21 mouse cellular contexts compared by ENCODE assay signal in the genomic region with DNA sequence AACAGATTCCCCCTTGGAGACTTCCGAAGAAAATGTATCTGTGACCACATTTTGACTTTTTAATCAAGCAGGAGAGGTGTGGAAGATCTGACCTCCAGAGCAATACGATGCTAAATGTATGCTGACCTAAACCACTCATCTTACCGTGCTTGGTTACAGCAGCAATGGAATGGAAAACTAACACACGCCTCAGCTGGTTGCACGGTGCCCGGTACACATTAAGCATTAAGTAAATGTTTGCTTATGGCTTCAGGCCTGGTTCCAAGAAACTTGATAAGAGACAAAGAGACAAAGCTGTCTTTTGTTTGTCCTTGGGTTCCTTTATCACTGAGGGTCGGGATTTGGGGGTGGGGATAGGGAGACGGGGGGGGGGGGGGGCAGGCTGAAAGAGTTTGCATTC. TPM values are rescaled to one million over a fixed set of nuclear protein-coding genes. Genes with fewer than 3 reads are reported as not detected.
DNase-seq lines count a peak whose midpoint lies in the region; ATAC-seq and TF ChIP-seq lines count a peak whose summit lies in the region.
"Had no signal": no experiment of that assay in that cellular context is flagged by ENCODE, and none has a peak within 500 bp of the region (broad histone marks: within the 10 kb centered on the region; RNA-seq: fewer than 3 reads in every experiment).

No protein-coding gene starts in this region.

- no peak overlapping the region for H3K4me2 ChIP-seq in lung, embryonic 14.5 days
- no peak overlapping the region for H3K4me2 ChIP-seq in intestine, embryonic 16.5 days (ENCODE audit: low read depth, low read length)
- H3K4me2 ChIP-seq in stomach, embryonic 16.5 days (ENCODE audit: low read depth, low read length) = no peak overlapping the region
- H3K4me2 ChIP-seq: embryonic facial prominence, embryonic 15.5 days; heart, embryonic 13.5 days; hindbrain, embryonic 13.5 days had no signal

- peak; percentile 65 for ATAC-seq in lung, embryonic 14.5 days (ENCODE audit: insufficient read depth)
- ATAC-seq in intestine, embryonic 16.5 days = peak; percentile 84
- ATAC-seq in stomach, embryonic 16.5 days (ENCODE audit: insufficient read depth, low FRiP score) = peak; percentile 87
- ATAC-seq: forebrain, postnatal 0 days; inflammation-experienced regulatory T-cells, adult 6 months had no signal

- 56% methylated on average over 8 of the region's 8 CpGs for WGBS in lung, embryonic 14.5 days
- WGBS in lung, adult 2 months = 51% methylated on average over 8 of the region's 8 CpGs
- 52% methylated on average over 8 of the region's 8 CpGs for WGBS in intestine, embryonic 16.5 days
- WGBS in stomach, embryonic 16.5 days = 40% methylated on average over 8 of the region's 8 CpGs

- H3K9me3 ChIP-seq in lung, embryonic 14.5 days (ENCODE audit: low read depth, low read length) = no peaks in the 10 kb centered on the region
- H3K9me3 ChIP-seq in intestine, embryonic 16.5 days (ENCODE audit: control insufficient read depth, low read length) = no peaks in the 10 kb centered on the region
- H3K9me3 ChIP-seq in stomach, embryonic 16.5 days (replicated peaks; ENCODE audit: control insufficient read depth, low read length) = no peaks in the 10 kb centered on the region
- H3K9me3 ChIP-seq: embryonic facial prominence, embryonic 15.5 days; heart, embryonic 13.5 days; hindbrain, embryonic 13.5 days had no signal

- no peaks in the 10 kb centered on the region for H3K36me3 ChIP-seq in lung, embryonic 14.5 days (ENCODE audit: insufficient read depth)
- H3K36me3 ChIP-seq in intestine, embryonic 16.5 days (ENCODE audit: control insufficient read depth, insufficient read depth, low read length) = no peaks in the 10 kb centered on the region
- no peaks in the 10 kb centered on the region for H3K36me3 ChIP-seq in stomach, embryonic 16.5 days (ENCODE audit: control insufficient read depth, insufficient read depth, low read length)
- H3K36me3 ChIP-seq: embryonic facial prominence, embryonic 15.5 days; heart, embryonic 13.5 days; hindbrain, embryonic 13.5 days had no signal

- no peak for TF ChIP-seq CTCF in lung, embryonic 14.5 days (IDR thresholded peaks at IDR 0.05; ENCODE audit: low read depth)
- no peak for TF ChIP-seq CTCF in lung, adult 2 months (IDR thresholded peaks at IDR 0.05; ENCODE audit: insufficient read depth, low read length)

- no peak overlapping the region for H3K9ac ChIP-seq in lung, embryonic 14.5 days
- H3K9ac ChIP-seq in intestine, embryonic 16.5 days (ENCODE audit: low read depth, low read length) = no peak overlapping the region
- no peak overlapping the region for H3K9ac ChIP-seq in stomach, embryonic 16.5 days (ENCODE audit: low read length)
- H3K9ac ChIP-seq: embryonic facial prominence, embryonic 15.5 days; forebrain, postnatal 0 days; heart, embryonic 13.5 days; hindbrain, embryonic 13.5 days had no signal

- no peak for TF ChIP-seq POLR2A in lung, adult 2 months (IDR thresholded peaks at IDR 0.05; ENCODE audit: borderline replicate concordance, extremely low read depth, low read depth, low read length)

- H3K27ac ChIP-seq in lung, embryonic 14.5 days (ENCODE audit: low read depth) = no peak overlapping the region
- H3K27ac ChIP-seq in intestine, embryonic 16.5 days (ENCODE audit: low read length) = no peak overlapping the region
- no peak overlapping the region for H3K27ac ChIP-seq in stomach, embryonic 16.5 days (ENCODE audit: low read length)
- H3K27ac ChIP-seq: embryonic facial prominence, embryonic 15.5 days; heart, embryonic 13.5 days; hindbrain, embryonic 13.5 days had no signal

- no peaks in the 10 kb centered on the region for H3K27me3 ChIP-seq in lung, embryonic 14.5 days (ENCODE audit: insufficient read depth, low read length)
- H3K27me3 ChIP-seq in intestine, embryonic 16.5 days (replicated peaks; ENCODE audit: control insufficient read depth, insufficient read depth, low read length) = no peaks in the 10 kb centered on the region
- no peaks in the 10 kb centered on the region for H3K27me3 ChIP-seq in stomach, embryonic 16.5 days (ENCODE audit: control insufficient read depth, insufficient read depth, low read length)
- H3K27me3 ChIP-seq: embryonic facial prominence, embryonic 15.5 days; heart, embryonic 13.5 days; hindbrain, embryonic 13.5 days had no signal

- no peak overlapping the region for H3K4me3 ChIP-seq in lung, embryonic 14.5 days (ENCODE audit: low read depth, low read length)
- no peak overlapping the region for H3K4me3 ChIP-seq in lung, adult 2 months (replicated peaks; ENCODE audit: extremely low read depth, low read depth, low read length)
- no peak overlapping the region for H3K4me3 ChIP-seq in intestine, embryonic 16.5 days (ENCODE audit: low read length)
- no peak overlapping the region for H3K4me3 ChIP-seq in stomach, embryonic 16.5 days (replicated peaks; ENCODE audit: low read length)
- H3K4me3 ChIP-seq: embryonic facial prominence, embryonic 15.5 days; heart, embryonic 13.5 days; hindbrain, embryonic 13.5 days had no signal

- H3K4me1 ChIP-seq in lung, embryonic 14.5 days (ENCODE audit: insufficient read depth) = no peaks in the 10 kb centered on the region
- no peaks in the 10 kb centered on the region for H3K4me1 ChIP-seq in lung, adult 2 months (ENCODE audit: control insufficient read depth, insufficient read depth, low read length)
- H3K4me1 ChIP-seq in intestine, embryonic 16.5 days (ENCODE audit: control insufficient read depth, insufficient read depth, low read length) = 0 out of 2 replicates have a peak, but pooled peaks cover 4% of the 10 kb centered on the region
- H3K4me1 ChIP-seq in stomach, embryonic 16.5 days (ENCODE audit: control insufficient read depth, insufficient read depth, low read length) = peaks cover 7% of the 10 kb centered on the region
- H3K4me1 ChIP-seq: embryonic facial prominence, embryonic 15.5 days; hindbrain, embryonic 13.5 days had no signal

- DNase-seq in kidney, adult 9 months = peak; percentile 14
- DNase-seq in kidney, adult 18-20 months = no peak
- peak; percentile 71 for DNase-seq in lung, embryonic 14.5 days
- no peak for DNase-seq in lung, adult 2 months
- no peak for DNase-seq in cerebellum, adult 11-12 months
- DNase-seq: adrenal gland, postnatal 25 days; B cell, adult 2 months; cerebellum, adult 11 months; cerebellum, postnatal 14 days; forebrain, postnatal 0 days; gastrocnemius, postnatal 36 days; left cerebral cortex, postnatal 4 days; retina, postnatal 1 day; thymus, postnatal 4 days had no signal

RNA-seq across cellular contexts. Expression of a gene that starts 3.0 kb away (rescaled TPM):
- polyA plus RNA-seq in lung, embryonic 14.5 days (2014; fragmentation: Nextera tagmentation; extraction: Ambion mirVana) = 0.82 and 1.4 TPM in 2 replicates
- polyA plus RNA-seq in lung, adult 2 months (2012; rRNA removed) = 0.03 TPM in 1 of 2 replicates, not detected in the other
- polyA plus RNA-seq in intestine, embryonic 16.5 days (2015; fragmentation: Nextera tagmentation; extraction: Ambion mirVana) = 11.5 and 13.1 TPM in 2 replicates
- 24.9 and 27.8 TPM in 2 replicates for polyA plus RNA-seq in stomach, embryonic 16.5 days (2015; fragmentation: Nextera tagmentation; extraction: Ambion mirVana)
- polyA plus RNA-seq: inflammation-experienced regulatory T-cells, adult 6 months; liver, adult 2 months had no signal

Comparison
In these comparisons a context has a peak if more than half of its experiments do, and no peak if none do; other contexts are left out.
1. DNase-seq: peak in kidney, adult 9 months (single experiment) and lung, embryonic 14.5 days (single experiment); none in kidney, adult 18-20 months (single experiment), lung, adult 2 months (single experiment) and cerebellum, adult 11-12 months (single experiment).
2. Peak in every context shown above with its lines, with median percentiles within 50 percentile points of each other: ATAC-seq.